Mouse (Mus musculus): Measurements from ENCODE around the gene Zbtb40.

Zbtb40 gene

GRCm38 (mm10) chr4:137033115-137033887 is 15.3 kb downstream of the Zbtb40 start:
- DNase-seq (ENCODE audit: low read depth, low spot score): no peak

GRCm38 (mm10) chr4:137032456-137032855 is 16.1 kb downstream of the Zbtb40 start:
- DNase-seq (ENCODE audit: low read depth, low spot score): no peak

- DNase-seq (ENCODE audit: low read depth, low spot score): no peak
These were observed 17.3 kb downstream of the Zbtb40 start for GRCm38 (mm10) chr4:137031319-137031718.

GRCm38 (mm10) chr4:137029348-137029747 is 19.3 kb downstream of the Zbtb40 start:
- DNase-seq (ENCODE audit: low read depth, low spot score): no peak

DNA sequence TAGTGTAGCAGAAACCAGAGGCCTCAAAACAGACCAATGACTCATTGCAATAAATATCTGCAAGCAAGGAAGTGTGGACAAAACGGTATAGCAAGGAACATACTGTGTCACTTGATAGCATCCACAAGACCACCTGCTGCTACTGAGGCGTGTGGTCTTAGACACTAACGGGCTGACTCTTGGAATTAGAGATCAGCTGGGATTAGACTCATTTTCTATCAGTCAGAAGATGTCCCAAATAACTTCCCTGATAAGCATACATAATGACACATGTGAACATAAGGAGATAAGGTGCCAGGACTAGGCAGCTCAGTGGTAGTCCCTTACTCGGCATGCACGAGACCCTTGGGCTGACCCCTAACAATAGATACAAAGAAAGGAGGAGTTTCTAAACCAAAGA is 21.6 kb downstream of the Zbtb40 start:
- DNase-seq (ENCODE audit: low read depth, low spot score): no peak

DNA sequence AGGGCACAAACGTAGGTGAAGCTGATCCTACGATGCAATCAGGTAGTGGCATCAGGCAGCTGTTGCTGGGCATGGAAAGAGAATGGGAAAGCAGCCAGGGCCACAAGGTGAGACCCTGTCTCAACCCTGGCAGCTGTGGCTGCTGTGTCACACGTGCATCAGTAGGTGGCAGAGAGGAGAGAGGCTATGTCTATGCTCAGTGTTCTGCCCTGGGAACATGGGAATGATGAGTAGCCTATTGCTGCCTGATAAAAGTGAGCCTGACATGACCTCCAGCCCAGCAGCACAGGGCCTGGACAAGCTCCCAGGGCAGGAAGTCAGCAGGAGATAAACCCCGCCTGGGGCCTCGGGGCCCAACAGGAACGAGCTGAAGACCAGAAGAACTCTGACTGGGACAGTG is 23.0 kb downstream of the Zbtb40 start:
- no peak for DNase-seq (ENCODE audit: low read depth, low spot score)

DNA sequence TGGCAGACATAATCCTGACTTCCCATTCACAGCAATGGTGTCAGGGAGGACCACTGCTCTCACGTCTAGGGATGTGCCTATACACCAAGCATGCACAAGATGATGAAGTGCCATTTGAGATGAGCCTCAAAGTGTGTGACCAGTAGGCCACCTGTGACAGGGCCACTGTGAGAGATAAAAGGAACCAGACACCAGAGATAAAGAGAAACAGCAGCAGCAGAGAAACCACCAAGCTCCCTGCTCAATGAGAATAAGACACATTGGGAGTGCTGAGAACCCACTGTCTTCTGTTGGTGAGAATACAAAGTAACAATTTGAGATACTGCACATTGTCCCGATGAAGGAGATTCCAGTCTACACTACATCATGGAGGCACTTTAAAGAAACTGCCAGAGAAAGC is 23.5 kb downstream of the Zbtb40 start:
- no peak for DNase-seq (ENCODE audit: low read depth, low spot score)

GRCm38 (mm10) chr4:137020065-137020464 is 28.5 kb downstream of the Zbtb40 start:
- DNase-seq (ENCODE audit: low read depth, low spot score): no peak

DNA sequence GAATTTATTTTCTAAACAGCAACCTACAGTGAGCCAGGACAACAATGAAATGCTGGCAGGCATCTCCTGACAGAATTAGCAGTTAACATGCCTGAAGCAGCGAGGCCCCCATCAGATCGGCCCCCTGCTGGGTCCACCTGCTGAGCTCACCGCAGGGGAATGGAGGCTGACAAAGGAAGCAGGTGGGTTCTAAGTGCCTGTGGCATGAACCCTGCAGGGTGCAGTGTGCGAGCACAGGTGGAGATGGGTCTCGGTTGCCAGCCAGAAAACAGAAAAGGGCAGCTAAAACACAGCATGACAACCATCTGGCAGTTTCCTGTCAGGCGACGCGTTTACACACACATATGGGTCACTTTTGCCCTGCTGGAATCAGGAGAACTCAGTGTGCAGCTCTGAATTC is 32.7 kb downstream of the Zbtb40 start:
- no peak for DNase-seq (ENCODE audit: low read depth, low spot score)

- no peak for DNase-seq (ENCODE audit: low read depth, low spot score)
These were observed 33.1 kb downstream of the Zbtb40 start for GRCm38 (mm10) chr4:137015476-137015856.

GRCm38 (mm10) chr4:137014654-137015475 is 33.7 kb downstream of the Zbtb40 start:
- DNase-seq (ENCODE audit: low read depth, low spot score): no peak

- DNase-seq (ENCODE audit: low read depth, low spot score): no peak
These were observed 34.5 kb downstream of the Zbtb40 start for GRCm38 (mm10) chr4:137014124-137014523.

- DNase-seq (ENCODE audit: low read depth, low spot score): no peak
These were observed 41.6 kb downstream of the Zbtb40 start for GRCm38 (mm10) chr4:137006966-137007365.

DNA sequence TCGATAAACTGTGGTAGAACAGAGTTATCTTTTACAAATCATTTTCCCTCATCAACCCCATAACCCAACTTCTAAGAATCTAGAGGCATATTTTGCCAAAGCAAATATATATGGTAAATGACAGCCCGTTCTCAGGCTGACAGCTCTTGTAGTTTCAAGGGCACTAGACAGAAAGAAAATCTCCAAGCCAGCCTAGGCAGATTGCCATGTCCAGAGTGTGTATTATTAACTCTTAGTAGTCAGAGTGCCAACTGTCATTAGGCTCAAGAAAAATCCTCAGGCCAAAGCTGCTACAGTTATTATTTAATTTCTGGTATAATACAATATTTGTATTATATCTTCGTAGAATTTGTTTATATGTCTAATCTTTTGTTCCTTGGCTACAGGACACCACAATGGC is 46.8 kb downstream of the Zbtb40 start:
- DNase-seq (ENCODE audit: low read depth, low spot score): no peak

- no peak for DNase-seq (ENCODE audit: low read depth, low spot score)
These were observed 47.6 kb downstream of the Zbtb40 start for GRCm38 (mm10) chr4:137001020-137001419.

- no peak for DNase-seq (ENCODE audit: low read depth, low spot score)
These were observed 50.2 kb downstream of the Zbtb40 start for GRCm38 (mm10) chr4:136998371-136998770.

GRCm38 (mm10) chr4:136997723-136998345 is 50.8 kb downstream of the Zbtb40 start:
- DNase-seq (ENCODE audit: low read depth, low spot score): no peak

GRCm38 (mm10) chr4:136996933-136997332 is 51.7 kb downstream of the Zbtb40 start:
- DNase-seq (ENCODE audit: low read depth, low spot score): no peak

DNA sequence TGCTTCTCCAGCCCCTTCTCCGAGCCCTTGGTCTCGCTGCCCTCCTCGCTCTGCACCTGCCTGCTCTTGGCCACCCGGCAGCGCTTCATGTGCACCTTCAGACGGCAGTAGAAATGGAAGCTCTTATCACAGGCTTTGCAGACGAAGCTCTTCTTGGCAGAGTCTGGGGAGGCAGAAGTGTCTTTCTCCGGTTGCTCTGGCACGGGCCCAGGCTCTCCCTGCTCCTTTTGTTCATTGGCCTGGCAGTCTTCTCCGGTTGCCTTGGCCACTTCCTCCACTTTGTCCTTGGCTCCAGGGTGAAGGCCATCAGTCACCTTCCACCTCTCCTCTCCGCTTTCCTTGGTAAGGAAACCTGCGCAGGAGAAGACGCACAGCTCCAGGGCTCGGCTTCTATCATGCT is 53.2 kb downstream of the Zbtb40 start:
- no peak for DNase-seq (ENCODE audit: low read depth, low spot score)

DNA sequence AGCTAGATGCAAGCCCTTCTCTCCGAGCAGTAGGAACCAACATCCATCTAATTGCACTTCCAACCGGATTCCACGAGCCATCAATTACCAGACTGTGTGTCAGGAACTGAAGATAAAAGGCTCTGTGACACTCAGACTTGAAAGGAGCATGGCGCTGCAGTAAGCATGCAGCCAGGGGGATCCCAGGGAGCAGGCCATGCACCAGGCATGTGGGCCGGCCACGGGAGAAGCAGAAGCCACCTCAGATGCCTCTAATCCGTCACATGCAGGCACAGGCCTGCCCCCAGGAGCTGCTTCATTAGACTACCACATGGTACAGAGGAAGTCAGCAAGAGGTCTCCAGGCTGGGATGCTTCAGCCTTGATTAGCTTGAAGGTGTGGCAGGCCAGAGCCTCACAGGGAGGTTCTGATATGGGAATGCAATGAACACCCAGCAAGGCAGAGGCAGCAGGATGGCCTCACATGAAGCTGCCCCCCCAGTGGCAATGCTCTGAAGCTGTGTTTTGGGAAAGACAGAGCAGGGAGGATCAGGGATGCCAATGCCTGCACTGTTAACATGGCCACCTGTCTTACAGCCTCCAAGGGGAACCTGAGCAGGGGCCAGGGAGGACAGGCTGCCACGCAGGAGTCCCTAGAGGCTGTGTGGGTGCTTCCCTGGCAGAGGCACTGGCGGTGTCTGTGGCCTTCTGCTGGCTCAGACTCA is 66.5 kb downstream of the Zbtb40 start:
- no peak for DNase-seq (ENCODE audit: low read depth, low spot score)

- peak; percentile 26 for DNase-seq (ENCODE audit: low read depth, low spot score)
These were observed 67.3 kb downstream of the Zbtb40 start for GRCm38 (mm10) chr4:136981347-136981746.

DNA sequence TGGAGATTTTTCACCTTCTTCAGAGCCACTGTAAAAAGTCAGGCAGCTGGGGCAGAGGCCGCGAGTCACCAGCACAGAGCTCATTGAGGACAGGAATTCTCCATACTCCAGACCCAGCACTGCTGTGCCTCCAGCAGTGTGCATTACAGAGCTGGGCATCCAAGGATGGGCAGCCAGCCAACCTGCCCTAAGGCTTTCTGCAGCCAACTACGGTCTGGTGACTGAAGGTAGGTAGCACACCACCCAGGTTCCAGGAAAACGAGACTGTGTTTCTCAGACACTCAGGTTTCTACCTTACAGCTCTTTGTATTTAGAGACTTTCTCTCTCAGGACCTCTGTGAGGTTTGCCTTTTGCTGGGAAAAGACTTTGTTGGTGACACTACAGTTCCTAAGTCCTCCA is 67.7 kb downstream of the Zbtb40 start:
- no peak for DNase-seq (ENCODE audit: low read depth, low spot score)

Data from CD4-positive, CD25-positive, alpha-beta regulatory T cell, adult 2 months (primary cell).